Mouse (Mus musculus) inflammation-experienced regulatory T-cells (primary cell): ENCODE results near the gene Usp40. TPM values are rescaled to one million over a fixed set of nuclear protein-coding genes. Genes with fewer than 3 reads are reported as not detected.

Experiments
- polyA plus RNA-seq, 2 experiments: library from polyadenylated mRNA; unstranded; fragments of 100-300 nt; shearing (Covaris generic); gene quantifications; one replicate each; pipeline ENCODE4 v1.2.1; 2017

The Usp40 gene
- 10 to 100 TPM; 17.5 to 18.8 TPM for polyA plus RNA-seq

GRCm38 (mm10) chr1:88008211-88008697, at the start of gene Usp40:
Gene Usp40, minus strand, starts transcription at chr1:88008551.

DNA sequence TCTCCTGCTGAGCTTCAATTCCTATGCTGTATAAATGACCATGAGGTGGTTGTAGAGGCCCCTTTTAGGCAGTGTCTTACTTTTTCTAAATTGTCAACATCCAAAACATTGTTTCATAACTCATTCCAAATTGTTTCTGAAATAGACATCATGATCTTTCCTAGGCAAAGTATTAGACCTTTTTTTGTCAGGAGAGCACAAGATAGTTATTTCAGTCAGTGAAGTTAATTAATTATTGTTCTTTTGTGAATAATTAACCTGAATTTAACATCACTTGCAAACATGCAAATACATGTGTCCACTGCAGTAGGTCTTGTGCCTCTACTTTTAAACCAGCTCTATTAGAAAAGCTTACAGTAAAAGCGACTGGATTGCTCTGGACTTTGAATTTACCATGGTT, 46.7 kb upstream of the Usp40 start, which contains the start of gene Ugt1a10:
Gene Ugt1a10 (plus strand): TSS at position 301 of the 400 bp plus-strand sequence.

Other genes with a start within 250 kb of the Usp40 start
- gene Sag, start 204.9 kb downstream of the Usp40 start, polyA plus RNA-seq, result 1 to 10 TPM; 3.5 to 3.8 TPM
- 100 to 1,000 TPM in 1 of 2 experiments, 10 to 100 TPM in 1; 83.3 to 102 TPM for gene Dgkd, start 155.3 kb downstream of the Usp40 start, polyA plus RNA-seq
- not detected for gene Ugt1a10, start 46.8 kb upstream of the Usp40 start, polyA plus RNA-seq
- gene Ugt1a9, start 62.2 kb upstream of the Usp40 start, polyA plus RNA-seq, result under 1 TPM; 0.38 to 0.81 TPM
- not detected for gene Ugt1a8, start 79.3 kb upstream of the Usp40 start, polyA plus RNA-seq
- under 1 TPM; 0.31 to 0.49 TPM for gene Ugt1a7c, start 86.5 kb upstream of the Usp40 start, polyA plus RNA-seq
- gene Ugt1a6b, start 94.7 kb upstream of the Usp40 start, polyA plus RNA-seq, result not detected
- 1 to 10 TPM in 1 of 2 experiments, under 1 TPM in 1; 0.72 to 1.7 TPM for gene Ugt1a6a, start 126.3 kb upstream of the Usp40 start, polyA plus RNA-seq
- 1 to 10 TPM in 1 of 2 experiments, not detected in 1; 1.4 TPM for gene Ugt1a5, start 157.5 kb upstream of the Usp40 start, polyA plus RNA-seq
- gene Ugt1a2, start 192.1 kb upstream of the Usp40 start, polyA plus RNA-seq, result under 1 TPM; 0.31 to 0.42 TPM
- under 1 TPM; 0.25 to 0.72 TPM for gene Dnajb3, start 197.2 kb upstream of the Usp40 start, polyA plus RNA-seq
- gene Ugt1a1, start 203.4 kb upstream of the Usp40 start, polyA plus RNA-seq, result under 1 TPM; 0.11 to 0.93 TPM
- 1 to 10 TPM in 1 of 2 experiments, under 1 TPM in 1; 0.98 to 6.6 TPM for gene Mroh2a, start 218.4 kb upstream of the Usp40 start, polyA plus RNA-seq